Mouse (Mus musculus) cortical plate, adult 2 months (tissue): Measurements from ENCODE around the gene Gm12355.

Source experiments
- CTCF ChIP-seq: fragments of 200-500 bp; IDR thresholded peaks from 2 replicates; pipeline ENCODE4 v1.5.1; 2011; ENCODE audit warnings: mild to moderate bottlenecking, control low read depth, low read length; ENCODE audit not compliant: insufficient read depth; ENCODE audit errors: extremely low read depth
- POLR2A ChIP-seq: fragments of 200-500 bp; IDR thresholded peaks from 2 replicates; pipeline ENCODE4 v1.6.1; 2011; ENCODE audit warnings: mild to moderate bottlenecking, low read length, control low read depth; ENCODE audit not compliant: insufficient read depth; ENCODE audit errors: extremely low read depth

DNA sequence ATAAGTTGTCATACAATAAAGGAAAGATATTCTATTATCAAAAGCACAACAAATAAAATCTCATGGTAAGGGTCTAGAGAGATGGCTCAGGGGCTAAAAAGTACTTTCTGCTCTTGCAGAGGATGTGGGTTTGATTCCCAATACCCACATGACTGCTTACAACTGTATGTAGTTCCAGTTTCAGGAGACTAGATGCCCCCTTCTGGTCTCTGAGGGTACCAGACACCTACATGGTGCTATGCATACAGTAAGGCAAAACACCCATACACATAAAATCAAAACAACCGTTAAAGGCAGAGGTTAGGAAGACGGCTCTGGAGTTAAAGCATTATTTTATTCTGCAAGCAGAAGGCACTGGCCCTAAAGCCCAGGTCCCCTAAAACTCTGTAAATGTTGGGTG is 21.5 kb downstream of the Gm12355 start:
- TF ChIP-seq POLR2A: no peak
- TF ChIP-seq CTCF: no peak
